Mouse (Mus musculus): ENCODE measurements around the gene Slco3a1.

Gene Slco3a1

GRCm38 (mm10) chr7:74303611-74304300, 250.8 kb downstream of the Slco3a1 start:
- DNase-seq (ENCODE audit: low read depth, low spot score): no peak

GRCm38 (mm10) chr7:74303081-74303480, 251.5 kb downstream of the Slco3a1 start:
- DNase-seq (ENCODE audit: low read depth, low spot score): no peak

- DNase-seq (ENCODE audit: low read depth, low spot score): no peak
Measured at GRCm38 (mm10) chr7:74286531-74286930, 268.0 kb downstream of the Slco3a1 start.

GRCm38 (mm10) chr7:74280371-74280770, 274.2 kb downstream of the Slco3a1 start:
- DNase-seq (ENCODE audit: low read depth, low spot score): no peak

GRCm38 (mm10) chr7:74279356-74279755, 275.2 kb downstream of the Slco3a1 start:
- DNase-seq (ENCODE audit: low read depth, low spot score): no peak

DNA sequence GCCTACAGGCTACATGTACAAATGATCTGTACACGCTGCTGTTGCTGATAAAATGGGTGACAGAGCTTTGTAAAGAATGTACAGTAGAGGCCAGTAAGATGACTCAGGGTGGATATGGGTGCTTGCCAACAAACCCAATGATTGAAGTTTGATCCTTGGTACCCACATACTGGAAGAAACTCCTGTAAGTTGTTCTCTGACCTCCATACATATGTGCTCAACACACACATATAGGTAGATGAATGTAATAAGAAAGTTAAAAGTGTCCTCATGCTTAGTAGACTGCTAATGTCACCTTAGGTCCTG, 284.5 kb downstream of the Slco3a1 start:
- no peak for DNase-seq (ENCODE audit: low read depth, low spot score)

GRCm38 (mm10) chr7:74269283-74270088, 285.1 kb downstream of the Slco3a1 start:
- no peak for DNase-seq (ENCODE audit: low read depth, low spot score)

GRCm38 (mm10) chr7:74266511-74267168, 287.9 kb downstream of the Slco3a1 start:
- no peak for DNase-seq (ENCODE audit: low read depth, low spot score)

- no peak for DNase-seq (ENCODE audit: low read depth, low spot score)
Measured at GRCm38 (mm10) chr7:74256291-74256690, 298.3 kb downstream of the Slco3a1 start.

DNA sequence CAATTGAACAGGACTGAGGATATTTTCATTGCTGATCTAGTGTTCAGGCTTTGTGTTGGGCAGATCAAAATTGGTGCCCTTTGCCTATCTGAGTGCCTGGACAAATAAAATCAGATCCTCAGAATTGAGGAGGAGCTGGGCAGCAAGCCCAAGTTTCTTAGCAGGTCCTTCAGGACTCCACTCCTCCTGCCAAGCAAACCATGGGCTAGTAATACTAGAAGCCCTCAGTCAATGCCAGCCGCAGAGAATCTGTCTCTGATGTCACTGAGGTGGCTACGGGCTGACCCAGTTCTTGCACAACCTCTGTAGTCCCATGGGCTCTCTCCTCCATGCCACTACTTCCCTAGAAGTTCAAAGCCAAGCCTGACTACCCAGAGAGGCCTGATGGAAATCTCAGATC, 302.5 kb downstream of the Slco3a1 start:
- DNase-seq (ENCODE audit: low read depth, low spot score): no peak

DNA sequence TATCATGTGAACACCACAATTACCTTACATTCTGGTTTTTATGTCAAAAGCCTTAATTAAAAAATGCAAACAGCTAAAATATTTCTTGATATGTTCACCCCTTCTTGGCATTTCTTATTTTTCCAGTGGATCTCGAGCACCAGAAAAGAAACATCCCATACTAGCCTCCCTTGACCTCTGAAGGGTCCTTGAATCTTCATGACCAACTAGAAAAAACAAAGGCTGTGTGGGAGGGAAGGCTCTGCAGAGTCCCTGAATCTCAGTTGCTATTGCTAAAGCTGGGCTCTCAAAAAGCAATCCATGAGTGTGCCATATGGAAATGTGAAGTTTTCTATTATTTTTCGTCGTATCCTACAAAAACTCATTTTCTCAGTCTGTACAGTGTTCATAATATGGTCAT, 313.3 kb downstream of the Slco3a1 start:
- DNase-seq (ENCODE audit: low read depth, low spot score): no peak

DNA sequence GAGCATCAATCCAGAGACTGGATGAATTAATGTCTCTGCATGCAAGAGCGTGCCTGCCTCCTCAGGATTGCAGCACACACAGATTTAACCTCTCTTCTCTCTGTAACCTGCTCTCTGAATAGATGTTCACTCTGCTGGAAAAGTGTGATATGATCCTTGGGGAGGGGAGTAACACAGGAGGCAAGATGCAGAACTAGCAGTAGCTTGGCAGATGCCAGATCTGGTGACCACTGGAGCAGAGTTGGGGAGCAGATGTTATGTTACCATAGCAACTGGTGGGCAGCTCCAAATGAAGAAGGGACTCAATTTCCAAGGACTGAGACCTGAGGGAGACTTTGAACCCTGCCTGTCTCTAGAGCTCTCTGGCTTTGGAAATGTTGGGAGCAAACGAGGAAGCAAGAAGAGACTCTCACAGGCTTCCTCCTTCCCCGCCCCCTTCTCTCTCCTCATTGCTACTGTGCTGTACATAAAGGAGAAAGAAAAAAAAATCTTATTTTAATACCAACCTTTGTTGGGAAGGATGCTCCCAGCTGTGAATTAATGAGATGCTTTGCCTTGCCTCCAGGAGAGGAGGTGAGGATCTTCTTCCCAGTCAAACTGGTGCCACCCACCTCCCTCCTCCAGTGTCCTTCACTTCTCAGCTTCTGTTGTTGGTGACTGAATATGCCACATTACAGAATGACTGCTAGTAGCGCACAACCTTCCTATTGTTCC, 314.0 kb downstream of the Slco3a1 start:
- DNase-seq (ENCODE audit: low read depth, low spot score): no peak

Data from WW6 (cell line).